Mouse (Mus musculus): Measurements from ENCODE around the gene Abcf3.

Gene Abcf3

DNA sequence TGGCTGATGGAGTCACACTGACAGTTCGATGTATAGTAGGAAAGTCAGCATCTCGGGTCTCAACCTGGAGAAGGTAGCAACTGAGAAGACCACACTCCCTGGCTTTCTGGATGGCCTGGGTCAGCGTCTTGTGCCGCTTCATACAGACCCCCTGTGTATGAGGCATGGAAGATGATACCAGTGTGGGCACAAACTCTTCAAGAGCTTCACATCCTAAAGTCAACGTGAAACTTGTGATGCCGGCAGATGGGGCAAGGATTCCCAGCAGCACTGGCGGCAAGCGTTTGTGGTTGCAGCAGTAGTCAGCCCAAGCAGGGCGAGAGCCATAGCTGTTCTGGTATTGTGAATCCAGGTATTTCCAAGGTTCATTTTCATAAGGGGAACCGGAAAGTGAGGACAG lies 2.7 kb upstream of the Abcf3 start:
- DNase-seq, result no peak

DNA sequence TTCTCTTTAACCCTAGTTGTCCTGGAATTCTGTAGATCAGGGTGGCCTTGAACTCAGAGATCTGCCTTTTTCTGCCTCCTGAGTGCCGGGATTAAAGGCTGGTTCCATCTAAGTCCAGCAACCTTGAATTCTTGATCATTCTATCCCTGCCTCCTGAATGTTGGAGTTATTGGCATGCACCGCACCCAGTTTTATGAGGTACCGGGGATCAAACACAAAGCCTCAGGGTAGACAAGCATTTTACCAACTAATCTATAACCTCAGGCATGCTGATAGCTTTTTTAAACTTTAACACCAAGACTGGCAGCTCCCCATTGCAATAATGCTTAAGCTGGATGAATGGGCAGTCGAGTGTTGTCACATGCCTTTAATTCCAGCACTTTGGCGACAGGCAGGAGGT lies 954 bp upstream of the Abcf3 start:
- DNase-seq, result no peak

DNA sequence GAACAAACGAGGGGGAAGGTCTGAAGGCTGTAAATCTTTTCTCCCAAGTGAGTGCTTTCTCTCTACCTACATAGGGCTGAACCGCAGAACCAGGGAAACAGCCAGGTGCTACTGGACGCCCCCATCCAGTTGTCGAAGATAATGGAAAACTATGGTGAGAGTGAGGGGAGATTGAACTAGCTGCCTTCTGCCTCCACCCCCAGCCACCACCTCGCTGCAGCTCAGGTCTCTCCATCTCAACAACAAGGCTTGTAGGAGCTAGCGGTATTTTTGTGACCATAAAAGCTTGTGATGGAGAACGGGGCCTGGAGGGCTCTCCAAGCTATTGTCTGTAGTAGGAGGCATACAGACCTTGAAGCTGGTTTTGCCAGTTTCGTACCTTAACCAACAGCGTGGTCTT lies 784 bp downstream of the Abcf3 start:
- DNase-seq, result no peak

DNA sequence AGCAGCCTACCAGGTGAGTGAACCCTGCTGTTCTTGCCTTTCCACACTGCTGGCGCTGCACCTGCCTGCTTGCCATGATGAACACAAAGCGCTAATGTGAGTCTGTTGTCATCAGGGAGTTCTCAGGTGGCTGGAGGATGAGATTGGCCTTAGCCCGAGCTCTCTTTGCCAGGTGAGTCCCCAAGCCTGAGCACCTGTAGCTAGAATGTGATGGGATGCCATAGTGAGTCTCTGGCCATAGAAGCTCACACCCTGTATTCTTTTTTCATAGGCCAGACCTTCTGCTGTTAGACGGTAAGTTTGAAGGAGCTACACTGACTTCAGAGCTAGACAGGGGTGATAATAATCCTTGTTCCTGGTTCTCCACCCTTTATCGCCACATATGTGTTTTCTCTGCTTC lies 3.3 kb downstream of the Abcf3 start:
- DNase-seq, result no peak

DNA sequence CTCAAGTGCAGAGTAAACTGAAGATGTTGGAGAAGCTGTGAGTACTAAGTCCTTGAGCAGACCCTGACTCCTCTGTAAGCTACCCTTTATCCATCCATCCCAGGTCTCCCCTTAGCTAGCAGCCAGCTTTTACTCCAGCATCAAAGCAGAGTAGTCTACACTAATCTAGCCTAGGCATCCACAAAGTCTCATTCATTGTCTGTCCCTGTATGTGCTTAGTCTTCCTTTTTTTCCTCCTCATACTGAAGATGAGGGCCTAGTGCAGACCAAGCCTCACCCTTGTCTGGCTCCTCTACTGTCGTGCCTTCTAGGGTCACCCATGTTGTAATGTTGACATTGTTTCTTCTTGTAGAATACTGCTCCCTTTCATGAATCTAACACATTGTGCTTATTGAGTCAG lies 4.2 kb downstream of the Abcf3 start:
- no peak for DNase-seq

DNA sequence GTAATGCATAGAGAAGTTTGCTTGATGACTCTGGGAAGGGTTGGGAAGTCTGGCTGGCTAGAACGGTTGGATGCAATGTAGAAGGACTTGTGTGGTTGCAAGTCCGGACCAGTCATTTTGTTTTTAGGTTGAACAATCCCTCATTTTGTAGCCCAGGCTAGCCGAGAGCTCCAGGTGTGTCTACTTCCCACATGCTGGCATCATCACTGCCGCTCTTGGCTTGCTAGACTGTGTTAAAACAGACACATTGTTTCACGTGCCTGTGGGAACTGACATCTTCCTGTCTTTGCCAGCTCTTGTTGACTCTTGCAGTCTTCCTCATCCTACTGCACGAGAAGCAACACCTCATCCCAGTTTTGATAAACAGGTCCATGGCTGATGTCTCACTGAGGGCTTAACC lies 6.6 kb downstream of the Abcf3 start:
- DNase-seq, result no peak

DNA sequence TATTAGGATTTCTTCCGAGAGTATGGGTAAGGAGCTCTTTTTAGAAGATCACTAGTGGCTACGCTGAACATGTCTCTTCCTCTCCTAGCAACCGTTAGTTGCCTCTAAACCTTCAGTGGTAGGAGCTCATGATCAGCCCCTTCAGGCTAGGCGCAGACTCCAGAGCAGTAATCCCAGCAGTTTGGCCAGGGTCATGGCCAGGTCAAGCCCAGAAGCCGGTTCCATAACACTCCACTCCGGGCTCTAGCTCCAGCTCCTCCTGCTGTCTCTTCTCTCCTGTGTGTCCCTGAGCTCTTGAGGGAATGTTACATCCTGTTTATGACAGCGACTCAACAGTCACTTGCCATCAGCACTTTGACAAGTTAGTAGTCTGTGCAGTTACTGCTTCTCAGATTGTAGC lies 9.0 kb downstream of the Abcf3 start:
- no peak for DNase-seq

DNA sequence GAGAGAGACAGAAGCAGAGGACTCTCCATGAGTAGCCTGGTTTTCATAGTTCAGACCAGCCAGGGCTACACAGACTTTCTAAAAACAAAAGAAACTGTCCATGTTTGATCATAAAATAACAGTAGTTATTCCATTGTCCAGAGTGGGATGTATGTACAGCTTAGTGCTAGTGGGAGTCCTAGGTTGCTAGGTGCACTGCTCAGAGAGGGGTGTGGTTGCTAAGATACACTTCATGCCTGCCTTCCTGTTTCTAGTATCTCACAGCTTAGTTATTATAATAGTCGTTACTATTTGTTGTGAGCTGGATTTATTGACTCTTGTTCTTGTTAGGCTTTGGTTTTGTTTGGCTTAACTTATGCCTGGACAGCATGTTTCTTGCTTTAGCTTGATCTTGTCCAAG lies 16.7 kb downstream of the Abcf3 start:
- no peak for DNase-seq

DNA sequence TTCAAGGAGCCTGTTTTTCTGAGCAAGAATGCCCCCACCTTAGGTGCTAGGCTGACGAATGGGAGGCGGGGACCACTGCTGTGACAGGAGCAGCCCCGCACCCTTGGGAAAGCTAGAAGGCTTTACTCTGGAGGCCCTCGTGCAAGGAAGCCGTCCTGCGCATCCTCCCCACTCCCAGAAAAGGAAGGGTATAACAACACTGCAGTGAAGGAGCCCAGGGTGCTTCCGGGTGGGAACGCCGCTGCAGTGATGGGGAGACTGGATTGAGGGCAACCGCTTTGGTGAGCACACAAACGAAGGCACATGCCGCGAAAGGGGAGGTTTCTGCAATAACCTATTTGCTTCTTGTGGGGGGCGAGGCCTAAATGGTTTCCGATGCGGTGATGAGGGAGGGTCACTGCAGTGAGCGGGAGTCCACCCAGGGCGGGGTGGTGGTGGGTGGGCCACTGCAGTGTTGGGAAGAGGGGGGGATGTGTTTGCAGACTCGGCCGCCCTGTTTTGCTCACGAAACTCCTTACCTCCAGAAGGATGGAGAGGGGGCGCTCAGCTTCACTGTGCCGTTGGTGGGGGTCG lies 41.1 kb downstream of the Abcf3 start, which contains the start of gene Vwa5b2:
Gene Vwa5b2 (plus strand): TSS at position 106 of the 573 bp plus-strand sequence.
- DNase-seq, result no peak

DNA sequence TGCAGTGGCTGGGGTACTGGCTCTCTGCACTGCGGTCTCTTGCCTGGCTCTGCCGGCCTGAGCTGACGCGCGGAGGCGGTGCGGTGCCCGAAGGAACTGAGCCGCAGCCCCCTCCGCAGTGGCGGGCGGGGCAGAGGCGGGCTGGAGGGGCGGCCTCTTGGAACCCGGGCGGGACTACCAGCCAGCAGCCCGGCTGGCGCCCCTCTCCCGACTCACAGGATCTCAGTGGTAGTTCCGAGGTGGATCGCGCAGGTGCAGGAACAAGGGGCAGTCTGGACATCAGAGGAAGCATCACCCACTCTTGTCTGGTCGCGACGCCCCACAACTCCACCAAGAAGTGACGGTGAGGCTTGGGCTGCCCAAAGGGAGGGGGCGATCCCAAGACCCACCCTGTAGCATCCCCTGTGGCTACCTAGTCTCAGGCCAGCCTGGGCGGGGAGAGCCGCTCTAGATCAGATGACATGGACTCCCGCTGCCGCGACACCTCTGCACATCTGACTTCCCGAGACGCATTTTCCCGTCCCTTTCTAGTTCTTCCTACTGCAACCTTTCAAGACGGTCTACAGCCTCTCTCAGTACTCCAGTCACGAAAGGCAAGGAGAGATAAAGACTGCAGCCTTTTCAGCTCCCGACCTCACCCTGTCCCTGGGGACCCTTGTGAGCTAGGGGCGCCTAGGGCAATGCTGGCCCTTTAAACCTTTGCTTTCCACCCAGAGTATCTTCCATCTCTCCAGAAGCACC lies 41.7 kb downstream of the Abcf3 start:
- DNase-seq, result peak; percentile 28

DNA sequence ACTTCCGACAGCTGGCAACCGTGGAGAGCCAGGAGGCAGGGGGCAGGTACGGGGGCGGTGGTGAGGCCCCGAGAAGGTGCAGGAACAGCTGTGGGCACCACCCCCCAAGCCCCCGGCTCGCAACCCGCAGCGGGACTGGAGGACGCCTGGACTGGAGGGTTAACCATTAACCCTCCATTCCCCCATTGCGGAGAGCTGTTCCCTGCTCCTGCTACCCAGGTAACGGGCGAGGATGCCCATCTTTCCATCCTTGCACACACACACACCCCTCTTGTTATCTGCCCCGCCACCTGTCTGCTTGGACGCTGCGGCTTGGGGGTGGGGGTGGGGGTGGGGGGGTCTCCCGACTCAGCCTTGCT lies 42.3 kb downstream of the Abcf3 start:
- no peak for DNase-seq

DNA sequence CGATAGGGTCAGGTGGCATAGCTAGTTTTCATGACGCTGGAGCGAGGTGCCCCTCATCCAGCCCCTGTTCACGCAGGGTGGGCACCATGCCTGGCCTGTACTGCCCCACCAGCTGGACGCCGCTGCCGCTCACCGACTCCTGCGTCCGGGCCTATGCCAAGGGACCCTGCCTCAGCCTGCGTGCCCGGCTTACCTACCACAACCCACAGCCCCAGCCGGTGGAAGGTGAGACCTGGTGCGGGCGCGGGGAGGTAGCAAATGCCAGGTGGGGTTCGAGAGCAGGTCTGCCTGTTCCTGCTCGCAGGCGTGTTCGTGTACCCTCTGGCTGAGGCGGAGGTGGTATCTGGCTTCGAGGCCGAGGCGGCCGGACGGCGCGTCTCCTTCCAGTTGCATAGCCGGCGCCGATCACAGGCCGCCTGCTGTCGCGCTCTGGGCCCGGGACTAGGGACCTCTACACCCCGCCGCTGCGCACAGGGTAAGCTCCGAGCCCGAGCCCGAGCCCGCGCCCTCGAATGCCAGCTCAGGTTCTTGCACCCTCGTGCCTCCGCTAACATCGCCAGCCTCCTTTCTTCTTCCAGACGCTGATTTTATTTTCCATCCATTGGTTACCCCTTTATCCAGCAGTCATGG lies 42.8 kb downstream of the Abcf3 start:
- DNase-seq, result no peak

DNA sequence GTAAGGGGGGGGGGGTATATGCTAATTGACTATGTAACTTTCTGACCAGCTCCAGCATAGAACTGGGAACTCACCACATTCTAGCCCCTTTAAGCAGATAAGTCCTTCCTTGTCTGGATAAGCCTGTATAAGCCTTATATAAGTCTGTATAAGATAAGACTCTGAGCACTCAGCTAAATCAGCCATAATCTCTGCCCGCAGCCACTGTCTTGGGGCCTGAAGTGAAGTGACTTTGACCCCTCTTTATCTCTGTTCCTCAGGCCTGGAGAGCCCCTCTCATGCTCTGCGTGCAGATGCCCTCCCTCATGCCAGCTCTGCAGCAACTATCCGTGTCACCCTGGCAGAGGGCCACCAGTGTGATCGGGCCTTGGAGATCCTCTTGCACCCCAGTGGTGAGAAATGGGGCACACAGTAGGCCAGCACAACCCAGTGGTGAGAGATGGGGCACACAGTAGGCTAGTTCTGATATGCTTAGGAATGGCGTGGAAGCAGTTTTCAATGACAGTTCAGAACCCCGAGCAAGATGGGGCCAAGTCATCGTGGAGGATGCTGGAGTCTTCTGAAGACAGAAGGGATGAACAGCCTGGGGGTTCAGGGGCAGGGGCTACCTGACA lies 46.8 kb downstream of the Abcf3 start:
- DNase-seq, result peak; percentile 70

DNA sequence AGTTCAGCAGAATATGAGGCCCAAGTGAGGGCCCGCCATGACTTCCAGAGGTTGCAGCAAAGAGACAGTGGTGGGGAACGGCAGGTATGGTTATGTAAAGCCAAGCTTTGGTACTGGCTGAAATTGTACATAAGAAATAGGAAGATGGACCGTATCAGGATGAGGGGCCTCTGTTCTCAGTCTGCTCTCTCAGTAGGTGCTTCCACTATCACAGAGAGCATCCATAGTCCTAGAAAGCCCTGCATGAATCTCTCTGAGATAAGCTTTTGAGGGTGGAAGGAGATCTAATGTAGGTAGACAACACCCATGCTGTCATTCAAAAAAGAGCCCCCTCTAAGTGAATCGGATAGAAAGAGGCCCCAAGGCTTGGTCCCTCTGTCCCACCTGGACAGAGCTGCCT lies 47.4 kb downstream of the Abcf3 start:
- DNase-seq, result no peak

DNA sequence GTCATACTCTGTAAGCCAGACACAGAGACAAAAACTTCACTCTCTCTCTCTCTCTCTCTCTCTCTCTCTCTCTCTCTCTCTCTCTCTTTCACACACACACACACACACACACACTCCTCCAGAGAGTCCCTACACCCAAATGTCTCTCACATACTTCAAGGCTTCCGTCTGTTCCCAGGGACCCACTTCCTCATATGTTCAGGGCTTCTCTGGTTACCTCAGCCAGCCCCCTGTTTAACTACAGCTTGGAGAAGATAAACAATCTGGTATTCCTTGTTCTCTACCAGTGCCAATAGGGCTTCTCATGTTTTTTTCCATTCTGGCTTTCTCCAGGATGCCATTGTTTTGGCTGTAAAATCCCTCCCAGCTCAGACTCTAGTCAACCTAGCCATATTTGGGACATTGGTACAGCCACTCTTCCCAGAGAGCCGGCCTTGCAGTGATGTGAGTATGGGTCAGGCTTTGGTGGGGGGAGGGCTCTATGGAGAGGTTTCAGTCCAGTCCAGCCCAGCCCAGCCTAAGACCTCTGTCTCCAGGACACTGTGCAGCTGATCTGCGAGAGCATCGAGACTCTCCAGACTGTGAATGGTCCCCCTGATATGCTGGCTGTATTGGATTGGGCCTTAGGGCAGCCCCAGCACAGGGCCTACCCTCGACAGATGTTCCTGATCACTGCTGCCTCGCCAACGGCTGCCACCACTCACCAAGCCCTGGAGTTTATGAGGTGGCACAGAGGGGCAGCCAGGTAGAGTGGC lies 48.5 kb downstream of the Abcf3 start:
- no peak for DNase-seq

DNA sequence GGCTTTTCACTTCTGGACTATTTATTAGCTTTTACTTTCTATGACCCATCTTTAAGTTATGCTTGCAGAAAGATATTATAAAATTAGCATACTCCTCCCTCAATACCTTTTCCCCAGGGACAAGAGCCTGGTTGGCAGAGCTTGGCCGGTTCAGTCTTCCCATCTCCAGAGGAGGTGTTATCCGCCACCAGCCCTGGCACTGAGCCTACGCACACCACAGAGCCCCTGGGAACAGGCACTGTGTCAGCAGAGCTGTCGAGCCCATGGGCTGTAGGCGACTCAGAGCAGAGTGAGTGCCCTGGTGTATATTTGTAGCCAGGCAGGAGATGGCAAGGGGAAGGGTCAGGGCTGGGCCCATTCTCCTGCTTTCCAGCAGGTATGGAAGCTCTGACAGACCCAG lies 52.1 kb downstream of the Abcf3 start:
- no peak for DNase-seq

DNA sequence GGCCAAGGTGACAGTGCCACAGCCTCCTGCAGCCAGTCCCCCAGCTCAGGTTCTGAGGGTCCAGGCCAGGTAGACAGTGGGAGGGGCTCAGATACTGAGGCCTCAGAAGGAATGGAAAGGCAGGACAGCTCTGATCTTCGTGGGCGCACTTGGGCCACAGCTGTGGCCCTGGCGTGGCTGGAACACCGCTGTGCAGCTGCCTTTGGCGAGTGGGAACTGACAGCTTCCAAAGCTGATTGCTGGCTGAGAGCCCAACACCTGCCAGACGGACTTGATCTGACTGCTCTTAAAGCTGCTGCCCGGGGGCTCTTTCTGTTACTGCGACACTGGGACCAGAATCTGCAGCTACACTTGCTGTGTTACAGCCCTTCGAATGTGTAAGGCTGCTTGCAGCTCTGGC lies 56.3 kb downstream of the Abcf3 start:
- no peak for DNase-seq

DNA sequence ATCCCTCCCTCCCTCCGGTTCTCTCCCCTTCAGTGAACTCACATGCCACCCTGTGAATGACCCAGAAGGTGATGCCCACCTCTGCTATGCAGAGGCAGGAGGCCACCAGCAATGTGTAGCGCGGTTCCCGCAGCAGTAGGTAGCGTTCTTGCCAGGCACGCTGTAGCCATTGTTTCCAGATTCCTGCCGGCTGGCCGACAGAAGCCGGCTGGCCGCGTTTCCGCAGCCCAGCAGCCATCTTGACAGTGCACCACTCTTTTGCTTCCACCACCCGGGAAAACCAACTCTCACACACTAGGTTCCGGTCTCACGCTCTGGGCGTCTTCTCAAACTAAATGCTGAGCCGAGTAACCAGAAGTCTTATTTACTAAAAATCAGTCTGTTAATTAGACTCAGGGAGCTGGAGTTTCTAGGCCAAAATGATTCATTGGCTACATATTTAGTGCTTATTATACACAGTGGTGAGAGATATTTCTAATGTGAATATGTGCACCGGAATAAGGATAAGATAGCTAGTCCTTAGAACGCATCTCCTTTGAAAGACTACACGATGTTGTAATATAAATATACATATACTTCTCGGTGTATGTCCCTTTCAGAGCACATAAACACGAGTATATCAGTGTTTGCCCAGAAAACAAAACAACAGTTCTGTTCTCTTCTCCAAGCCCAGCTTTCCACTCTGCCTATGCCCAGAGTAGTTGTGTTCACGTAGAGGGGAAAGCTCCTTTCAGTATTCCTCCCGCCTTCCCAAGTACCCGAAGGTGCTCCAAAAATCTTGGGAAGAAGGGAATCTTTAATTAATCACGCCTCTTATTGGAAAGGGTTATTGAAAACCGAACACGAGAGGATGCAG lies 62.4 kb downstream of the Abcf3 start:
- DNase-seq, result peak; percentile 74

Data from liver (tissue).